Mouse (Mus musculus): ENCODE measurements at regions not wholly inside any gene's neighbourhood (a gene's known extent, or its start where the extent isn't known, plus 50 kb on each side); places are given as distances from the start of the nearest gene placed in this dataset.

GRCm38 (mm10) chr15:31855188-31855587, 253.5 kb downstream of the Fam173b start:
- Histone ChIP-seq H3K79me2 (ENCODE audit: control insufficient read depth, insufficient read depth, low read length, poor library complexity) (no peaks in the 10 kb centered on the region), H3K9me3 (replicated peaks; ENCODE audit: insufficient read depth, low read length) (no peaks in the 10 kb centered on the region), H3K4me3 (ENCODE audit: control insufficient read depth in 1 of 2, insufficient read depth in 1 of 2, low read depth in 2 of 2, low read length in 2 of 2) (no peak overlapping the region), H3K4me1 (ENCODE audit: control insufficient read depth in 1 of 2, insufficient read depth in 2 of 2, low read length in 2 of 2) (no peaks in the 10 kb centered on the region; a peak in 1 of 4 replicates), H3K27ac (ENCODE audit: control insufficient read depth, low read depth, low read length) (no peak overlapping the region), H3K36me3 (ENCODE audit: control insufficient read depth in 1 of 2, insufficient read depth in 2 of 2, low read length in 2 of 2) (no peaks in the 10 kb centered on the region), H3K9ac (ENCODE audit: control insufficient read depth, low read depth, low read length, poor library complexity, severe bottlenecking) (no peak overlapping the region), H3K27me3 (ENCODE audit: control insufficient read depth in 1 of 2, insufficient read depth in 2 of 2, low read length in 2 of 2) (no peaks in the 10 kb centered on the region)
- no peak for DNase-seq (ENCODE audit: low read depth, low spot score)
- TF ChIP-seq MAFK (IDR thresholded peaks at IDR 0.05; ENCODE audit: borderline replicate concordance, low read depth, low read length) (no peak), ZC3H11A (IDR thresholded peaks at IDR 0.05; ENCODE audit: low read depth, low read length) (no peak), KAT2A (conservative IDR thresholded peaks at IDR 0.05; ENCODE audit: low read depth, low read length) (no peak), SIN3A (IDR thresholded peaks at IDR 0.05; ENCODE audit: low read length) (no peak), MYB (IDR thresholded peaks at IDR 0.05; ENCODE audit: low read depth, low read length) (no peak), RAD21 (IDR thresholded peaks at IDR 0.05; ENCODE audit: low read depth, low read length) (no peak), MAZ (IDR thresholded peaks at IDR 0.05; ENCODE audit: low read depth, low read length) (no peak), MAX (IDR thresholded peaks at IDR 0.05; ENCODE audit: low read length) (no peak), POLR2AphosphoS5 (IDR thresholded peaks at IDR 0.05; ENCODE audit: borderline replicate concordance, low read depth, low read length) (no peak)

- no peaks in the 10 kb centered on the region for H3K4me1 ChIP-seq (ENCODE audit: control insufficient read depth in 1 of 2, insufficient read depth in 2 of 2, low read length in 2 of 2)
- no peak for DNase-seq (ENCODE audit: low read depth, low spot score)
- no peaks in the 10 kb centered on the region; a peak in 1 of 4 replicates for H3K27me3 ChIP-seq (ENCODE audit: control insufficient read depth in 1 of 2, insufficient read depth in 2 of 2, low read length in 2 of 2)
- no peak overlapping the region for H3K4me3 ChIP-seq (ENCODE audit: control insufficient read depth in 1 of 2, insufficient read depth in 1 of 2, low read depth in 2 of 2, low read length in 2 of 2)
- TF ChIP-seq SMC3 (IDR thresholded peaks at IDR 0.05; ENCODE audit: low read depth, low read length) (no peak), USF1 (IDR thresholded peaks at IDR 0.05; ENCODE audit: low read depth, low read length) (0 out of 2 replicates have a peak, but pooled peaks have one; percentile 35)
- H3K9me3 ChIP-seq (replicated peaks; ENCODE audit: insufficient read depth, low read length): no peaks in the 10 kb centered on the region
- no peaks in the 10 kb centered on the region for H3K79me2 ChIP-seq (ENCODE audit: control insufficient read depth, insufficient read depth, low read length, poor library complexity)
- no peaks in the 10 kb centered on the region for H3K36me3 ChIP-seq (ENCODE audit: control insufficient read depth in 1 of 2, insufficient read depth in 2 of 2, low read length in 2 of 2)
- no peak overlapping the region for H3K27ac ChIP-seq (ENCODE audit: control insufficient read depth, low read depth, low read length)
- no peak overlapping the region for H3K9ac ChIP-seq (ENCODE audit: control insufficient read depth, low read depth, low read length, poor library complexity, severe bottlenecking)
Measured at GRCm38 (mm10) chr15:31869100-31869499, 267.4 kb downstream of the Fam173b start.

- no peak overlapping the region for H3K27ac ChIP-seq (ENCODE audit: control insufficient read depth, low read depth, low read length)
- H3K9me3 ChIP-seq (replicated peaks; ENCODE audit: insufficient read depth, low read length): no peaks in the 10 kb centered on the region
- no peak overlapping the region for H3K4me3 ChIP-seq (ENCODE audit: control insufficient read depth in 1 of 2, insufficient read depth in 1 of 2, low read depth in 2 of 2, low read length in 2 of 2)
- no peak overlapping the region for H3K9ac ChIP-seq (ENCODE audit: control insufficient read depth, low read depth, low read length, poor library complexity, severe bottlenecking)
- H3K79me2 ChIP-seq (ENCODE audit: control insufficient read depth, insufficient read depth, low read length, poor library complexity): no peaks in the 10 kb centered on the region
- H3K4me1 ChIP-seq (ENCODE audit: control insufficient read depth in 1 of 2, insufficient read depth in 2 of 2, low read length in 2 of 2): no peaks in the 10 kb centered on the region
- TF ChIP-seq SIN3A (IDR thresholded peaks at IDR 0.05; ENCODE audit: low read length) (no peak), TAL1 (IDR thresholded peaks at IDR 0.05; ENCODE audit: low read length) (no peak), ZC3H11A (IDR thresholded peaks at IDR 0.05; ENCODE audit: low read depth, low read length) (no peak)
- DNase-seq (ENCODE audit: low read depth, low spot score): no peak
- H3K36me3 ChIP-seq (ENCODE audit: control insufficient read depth in 1 of 2, insufficient read depth in 2 of 2, low read length in 2 of 2): no peaks in the 10 kb centered on the region
- no peaks in the 10 kb centered on the region; a peak in 1 of 4 replicates for H3K27me3 ChIP-seq (ENCODE audit: control insufficient read depth in 1 of 2, insufficient read depth in 2 of 2, low read length in 2 of 2)
Measured at GRCm38 (mm10) chr15:31869673-31870417, 268.2 kb downstream of the Fam173b start.
